Mouse (Mus musculus): Measurements from ENCODE around the gene Dnajc17. TPM values are rescaled to one million over a fixed set of nuclear protein-coding genes. Genes with fewer than 3 reads are reported as not detected.

The Dnajc17 gene
- polyA plus RNA-seq, 1 experiment from 2014 or later, result 26.5 TPM

- peak; percentile 64 for ATAC-seq (ENCODE audit: insufficient number of reproducible peaks, insufficient read depth, low FRiP score, low TSS enrichment)
- Histone ChIP-seq H3K4me1 (peaks cover 12% of the 10 kb centered on the region; the same call in 1 of the 2 replicates), H3K4me3 (peak within 1 kb of the TSS; percentile 99), H3K4me2 (replicated peaks) (peak within 1 kb of the TSS; percentile 98), H3K27ac (peak within 1 kb of the TSS; percentile 41; the same call in 1 of the 2 replicates), H3K9ac (peak within 1 kb of the TSS; percentile 88), H3K9me3 (no peaks in the 10 kb centered on the region), H3K36me3 (peaks cover 26% of the 10 kb centered on the region), H3K27me3 (no peaks in the 10 kb centered on the region)
- 1% methylated on average over 56 of the region's 57 CpGs for WGBS
Measured at GRCm38 (mm10) chr2:119156681-119157572, 51.7 kb downstream of the Dnajc17 start, which contains the start of gene Rmdn3. Gene Rmdn3, minus strand, starts transcription at chr2:119157034.

- Histone ChIP-seq H3K27me3 (no peaks in the 10 kb centered on the region), H3K4me2 (replicated peaks) (peak overlapping the region; percentile 98), H3K36me3 (peaks cover 33% of the 10 kb centered on the region), H3K9me3 (no peaks in the 10 kb centered on the region), H3K4me1 (peaks cover 12% of the 10 kb centered on the region; the same call in 1 of the 2 replicates), H3K9ac (peak overlapping the region; percentile 88), H3K4me3 (peak overlapping the region; percentile 99), H3K27ac (peak overlapping the region; percentile 41; the same call in 1 of the 2 replicates)
- WGBS, result 6% methylated on average over 34 of the region's 34 CpGs
- peak; percentile 49 for ATAC-seq (ENCODE audit: insufficient number of reproducible peaks, insufficient read depth, low FRiP score, low TSS enrichment)
Measured at GRCm38 (mm10) chr2:119156081-119156680, 52.4 kb downstream of the Dnajc17 start.

- peak overlapping the region; percentile 99 for H3K4me3 ChIP-seq
- H3K36me3 ChIP-seq, result peaks cover 40% of the 10 kb centered on the region
- no peak overlapping the region for H3K9ac ChIP-seq
- peaks cover 12% of the 10 kb centered on the region; the same call in 1 of the 2 replicates for H3K4me1 ChIP-seq
- peak overlapping the region; percentile 98 for H3K4me2 ChIP-seq (replicated peaks)
- ATAC-seq (ENCODE audit: insufficient number of reproducible peaks, insufficient read depth, low FRiP score, low TSS enrichment), result no peak
- 86% methylated on average over 9 of the region's 9 CpGs for WGBS
- no peaks in the 10 kb centered on the region for H3K27me3 ChIP-seq
- H3K27ac ChIP-seq, result no peak overlapping the region
- no peaks in the 10 kb centered on the region for H3K9me3 ChIP-seq
Measured at GRCm38 (mm10) chr2:119155388-119155787, 53.2 kb downstream of the Dnajc17 start.

GRCm38 (mm10) chr2:119154683-119155082, 53.9 kb downstream of the Dnajc17 start:
- 85% methylated on average over 2 of the region's 2 CpGs for WGBS
- Histone ChIP-seq H3K9ac (no peak overlapping the region), H3K27ac (no peak overlapping the region), H3K27me3 (no peaks in the 10 kb centered on the region), H3K4me3 (no peak overlapping the region), H3K4me2 (replicated peaks) (0 out of 2 replicates have a peak overlapping the region, but pooled peaks have one; percentile 5), H3K36me3 (peaks cover 47% of the 10 kb centered on the region), H3K9me3 (no peaks in the 10 kb centered on the region), H3K4me1 (peaks cover 12% of the 10 kb centered on the region; the same call in 1 of the 2 replicates)
- ATAC-seq (ENCODE audit: insufficient number of reproducible peaks, insufficient read depth, low FRiP score, low TSS enrichment), result no peak

GRCm38 (mm10) chr2:119152255-119152654, 56.3 kb downstream of the Dnajc17 start:
- no peak for ATAC-seq (ENCODE audit: insufficient number of reproducible peaks, insufficient read depth, low FRiP score, low TSS enrichment)
- Histone ChIP-seq H3K4me1 (peaks cover 12% of the 10 kb centered on the region; the same call in 1 of the 2 replicates), H3K36me3 (peaks cover 72% of the 10 kb centered on the region), H3K27ac (no peak overlapping the region), H3K9ac (no peak overlapping the region), H3K4me2 (replicated peaks) (no peak overlapping the region), H3K9me3 (no peaks in the 10 kb centered on the region), H3K27me3 (no peaks in the 10 kb centered on the region), H3K4me3 (no peak overlapping the region)
- 91% methylated on average over 6 of the region's 6 CpGs for WGBS

- Histone ChIP-seq H3K4me2 (replicated peaks) (no peak overlapping the region), H3K27me3 (no peaks in the 10 kb centered on the region), H3K9ac (no peak overlapping the region), H3K27ac (no peak overlapping the region), H3K4me3 (no peak overlapping the region), H3K4me1 (no peaks in the 10 kb centered on the region), H3K36me3 (peaks cover 92% of the 10 kb centered on the region), H3K9me3 (no peaks in the 10 kb centered on the region)
- ATAC-seq (ENCODE audit: insufficient number of reproducible peaks, insufficient read depth, low FRiP score, low TSS enrichment), result no peak
- 91% methylated on average over 8 of the region's 8 CpGs for WGBS
Measured at GRCm38 (mm10) chr2:119147775-119148174, 60.8 kb downstream of the Dnajc17 start.

GRCm38 (mm10) chr2:119147160-119147678, 61.4 kb downstream of the Dnajc17 start:
- H3K4me2 ChIP-seq (replicated peaks), result no peak overlapping the region
- H3K4me3 ChIP-seq, result no peak overlapping the region
- 86% methylated on average over 22 of the region's 22 CpGs for WGBS
- H3K9ac ChIP-seq, result no peak overlapping the region
- no peaks in the 10 kb centered on the region for H3K9me3 ChIP-seq
- H3K27ac ChIP-seq, result no peak overlapping the region
- no peaks in the 10 kb centered on the region for H3K4me1 ChIP-seq
- no peak for ATAC-seq (ENCODE audit: insufficient number of reproducible peaks, insufficient read depth, low FRiP score, low TSS enrichment)
- H3K36me3 ChIP-seq, result peaks cover 92% of the 10 kb centered on the region
- no peaks in the 10 kb centered on the region for H3K27me3 ChIP-seq

GRCm38 (mm10) chr2:119146435-119146834, 62.2 kb downstream of the Dnajc17 start:
- H3K27ac ChIP-seq, result no peak overlapping the region
- no peak overlapping the region for H3K9ac ChIP-seq
- ATAC-seq (ENCODE audit: insufficient number of reproducible peaks, insufficient read depth, low FRiP score, low TSS enrichment), result no peak
- H3K9me3 ChIP-seq, result no peaks in the 10 kb centered on the region
- H3K4me2 ChIP-seq (replicated peaks), result no peak overlapping the region
- 90% methylated on average over 6 of the region's 6 CpGs for WGBS
- no peak overlapping the region for H3K4me3 ChIP-seq
- H3K36me3 ChIP-seq, result peaks cover 93% of the 10 kb centered on the region
- no peaks in the 10 kb centered on the region for H3K27me3 ChIP-seq
- no peaks in the 10 kb centered on the region for H3K4me1 ChIP-seq

GRCm38 (mm10) chr2:119145199-119145598, 63.4 kb downstream of the Dnajc17 start:
- no peak for ATAC-seq (ENCODE audit: insufficient number of reproducible peaks, insufficient read depth, low FRiP score, low TSS enrichment)
- no peak overlapping the region for H3K4me3 ChIP-seq
- WGBS, result 82% methylated on average over 2 of the region's 2 CpGs

GRCm38 (mm10) chr2:119136346-119136898, 72.2 kb downstream of the Dnajc17 start:
- ATAC-seq (ENCODE audit: insufficient number of reproducible peaks, insufficient read depth, low FRiP score, low TSS enrichment), result no peak
- Histone ChIP-seq H3K4me3 (no peak overlapping the region), H3K4me2 (replicated peaks) (no peak overlapping the region), H3K36me3 (peaks cover 70% of the 10 kb centered on the region), H3K27ac (no peak overlapping the region), H3K27me3 (no peaks in the 10 kb centered on the region), H3K9ac (no peak overlapping the region), H3K4me1 (no peaks in the 10 kb centered on the region), H3K9me3 (no peaks in the 10 kb centered on the region)
- 82% methylated on average over 5 of the region's 5 CpGs for WGBS

More at GRCm38 (mm10) chr2:119145199-119145598, 63.4 kb downstream of the Dnajc17 start:
- H3K4me1 ChIP-seq, result no peaks in the 10 kb centered on the region
- H3K36me3 ChIP-seq, result peaks cover 93% of the 10 kb centered on the region
- no peaks in the 10 kb centered on the region for H3K9me3 ChIP-seq
- no peaks in the 10 kb centered on the region for H3K27me3 ChIP-seq
- H3K9ac ChIP-seq, result no peak overlapping the region
- no peak overlapping the region for H3K27ac ChIP-seq
- H3K4me2 ChIP-seq (replicated peaks), result no peak overlapping the region
